In genomic region chr6:86383370-86383769, GRCm38 (mm10) we compare ENCODE assay signal across 27 mouse cellular contexts. TPM values are rescaled to one million over a fixed set of nuclear protein-coding genes. Genes with fewer than 3 reads are reported as not detected.
DNase-seq lines count a peak whose midpoint lies in the region; ATAC-seq and TF ChIP-seq lines count a peak whose summit lies in the region.
"Had no signal": no experiment of that assay in that cellular context is flagged by ENCODE, and none has a peak within 500 bp of the region (broad histone marks: within the 10 kb centered on the region; RNA-seq: fewer than 3 reads in every experiment).

No protein-coding gene starts in this region.

- H3K27ac ChIP-seq in heart, embryonic 10.5 days, result no peak overlapping the region
- H3K27ac ChIP-seq in liver, embryonic 13.5 days, result no peak overlapping the region
- H3K27ac ChIP-seq in liver, postnatal 0 days (ENCODE audit: low read depth), result no peak overlapping the region
- peak overlapping the region; percentile 12; the same call in 1 of the 2 replicates for H3K27ac ChIP-seq in MEL (ENCODE audit: control insufficient read depth, low read depth, low read length)
- H3K27ac ChIP-seq: embryonic facial prominence, embryonic 13.5 days; embryonic facial prominence, embryonic 15.5 days; forebrain, embryonic 13.5 days; forebrain, embryonic 15.5 days had no signal

- peaks cover 31% of the 10 kb centered on the region for H3K36me3 ChIP-seq in heart, embryonic 10.5 days
- H3K36me3 ChIP-seq in liver, embryonic 13.5 days, result peaks cover 31% of the 10 kb centered on the region
- peaks cover 18% of the 10 kb centered on the region for H3K36me3 ChIP-seq in liver, postnatal 0 days (replicated peaks; ENCODE audit: insufficient read depth, low read length)
- peaks cover 2 to 19% of the 10 kb centered on the region in 2 experiments for H3K36me3 ChIP-seq in MEL (ENCODE audit: control insufficient read depth in 1 of 2, insufficient read depth in 2 of 2, low read length in 2 of 2)

- H3K4me1 ChIP-seq in heart, embryonic 10.5 days, result peaks cover 4% of the 10 kb centered on the region; the same call in 1 of the 2 replicates
- H3K4me1 ChIP-seq in liver, embryonic 13.5 days (replicated peaks), result peaks cover 22% of the 10 kb centered on the region
- H3K4me1 ChIP-seq in liver, postnatal 0 days (ENCODE audit: insufficient read depth), result peaks cover 11% of the 10 kb centered on the region; the same call in 1 of the 2 replicates
- peaks cover 9 to 18% of the 10 kb centered on the region in 2 experiments for H3K4me1 ChIP-seq in MEL (ENCODE audit: control insufficient read depth in 1 of 2, insufficient read depth in 2 of 2, low read length in 2 of 2)
- H3K4me1 ChIP-seq: embryonic facial prominence, embryonic 13.5 days; embryonic facial prominence, embryonic 15.5 days; forebrain, embryonic 13.5 days; forebrain, embryonic 15.5 days had no signal

- WGBS in heart, embryonic 10.5 days, result 48% methylated on average over 16 of the region's 16 CpGs
- WGBS in liver, embryonic 13.5 days (ENCODE audit: insufficient replicate concordance), result 34% methylated on average over 16 of the region's 16 CpGs
- WGBS in liver, postnatal 0 days (ENCODE audit: insufficient replicate concordance), result 42% methylated on average over 16 of the region's 16 CpGs

- no peak overlapping the region for H3K9ac ChIP-seq in liver, embryonic 13.5 days
- H3K9ac ChIP-seq in liver, postnatal 0 days (replicated peaks), result no peak overlapping the region
- H3K9ac ChIP-seq in MEL (ENCODE audit: control insufficient read depth, low read depth, low read length, poor library complexity, severe bottlenecking), result no peak overlapping the region
- H3K9ac ChIP-seq: embryonic facial prominence, embryonic 13.5 days; embryonic facial prominence, embryonic 15.5 days; forebrain, embryonic 13.5 days; forebrain, embryonic 15.5 days; forebrain, postnatal 0 days had no signal

- TF ChIP-seq CTCF in liver, postnatal 0 days (IDR thresholded peaks at IDR 0.05; ENCODE audit: low read depth), result no peak
- no peak for TF ChIP-seq CTCF in MEL (IDR thresholded peaks at IDR 0.05 in 2 of 3, conservative IDR thresholded peaks at IDR 0.05 in 1 of 3; ENCODE audit: control insufficient read depth in 1 of 3, insufficient read depth in 1 of 3, low read depth in 2 of 3, low read length in 3 of 3, poor library complexity in 1 of 3, severe bottlenecking in 1 of 3)

- no peak overlapping the region for H3K4me3 ChIP-seq in heart, embryonic 10.5 days
- H3K4me3 ChIP-seq in liver, embryonic 13.5 days (replicated peaks), result no peak overlapping the region
- no peak overlapping the region for H3K4me3 ChIP-seq in liver, postnatal 0 days (ENCODE audit: low read depth, low read length)
- H3K4me3 ChIP-seq in MEL (ENCODE audit: control insufficient read depth in 1 of 2, insufficient read depth in 1 of 2, low read depth in 2 of 2, low read length in 2 of 2), result no peak overlapping the region
- H3K4me3 ChIP-seq: embryonic facial prominence, embryonic 13.5 days; embryonic facial prominence, embryonic 15.5 days; erythroblast, embryonic 14.5 days; forebrain, embryonic 13.5 days; forebrain, embryonic 15.5 days had no signal

- no peak for TF ChIP-seq RAD21 in MEL (IDR thresholded peaks at IDR 0.05; ENCODE audit: low read depth, low read length)

- H3K27me3 ChIP-seq in heart, embryonic 10.5 days (ENCODE audit: insufficient read depth, poor library complexity, severe bottlenecking), result no peaks in the 10 kb centered on the region
- H3K27me3 ChIP-seq in liver, embryonic 13.5 days, result no peaks in the 10 kb centered on the region
- no peaks in the 10 kb centered on the region for H3K27me3 ChIP-seq in liver, postnatal 0 days (ENCODE audit: insufficient read depth, low read length)
- no peaks in the 10 kb centered on the region for H3K27me3 ChIP-seq in MEL (ENCODE audit: control insufficient read depth in 1 of 2, insufficient read depth in 2 of 2, low read length in 2 of 2)
- H3K27me3 ChIP-seq: embryonic facial prominence, embryonic 13.5 days; embryonic facial prominence, embryonic 15.5 days; forebrain, embryonic 13.5 days; forebrain, embryonic 15.5 days had no signal

- no peak for TF ChIP-seq POLR2A in MEL (IDR thresholded peaks at IDR 0.05; ENCODE audit: control insufficient read depth in 1 of 2, insufficient read depth in 1 of 2, low read depth in 1 of 2, low read length in 2 of 2, poor library complexity in 1 of 2)

- H3K9me3 ChIP-seq in heart, embryonic 10.5 days, result no peaks in the 10 kb centered on the region
- H3K9me3 ChIP-seq in liver, embryonic 13.5 days (replicated peaks), result no peaks in the 10 kb centered on the region
- no peaks in the 10 kb centered on the region for H3K9me3 ChIP-seq in liver, postnatal 0 days (ENCODE audit: low read length)
- no peaks in the 10 kb centered on the region for H3K9me3 ChIP-seq in MEL (replicated peaks; ENCODE audit: insufficient read depth, low read length)
- H3K9me3 ChIP-seq: embryonic facial prominence, embryonic 13.5 days; embryonic facial prominence, embryonic 15.5 days; forebrain, embryonic 13.5 days; forebrain, embryonic 15.5 days; G1E had no signal

- intact Hi-C loops in heart, postnatal 36 days (cut with DNase I), result no loop called here

- TF ChIP-seq EP300 in liver, postnatal 0 days (IDR thresholded peaks at IDR 0.05; ENCODE audit: low read depth), result no peak
- no peak for TF ChIP-seq EP300 in MEL (IDR thresholded peaks at IDR 0.05; ENCODE audit: low read depth in 1 of 2, low read length in 2 of 2)

- DNase-seq in heart, embryonic 10.5 days (ENCODE audit: low spot score), result peak; percentile 63
- DNase-seq in heart, postnatal 36 days, result no peak
- no peak for DNase-seq in liver, embryonic 13.5 days
- no peak for DNase-seq in liver, postnatal 0 days
- DNase-seq in retina, postnatal 1 day, result peak; percentile 9
- no peak for DNase-seq in retina, embryonic 14.5 days (ENCODE audit: low spot score)
- DNase-seq in MEL (ENCODE audit: low read depth, low spot score), result no peak
- DNase-seq in thymus, adult 18-20 months, result no peak
- DNase-seq: adrenal gland, adult 8-10 months; adrenal gland, postnatal 25 days; cerebellum, adult 11 months; cerebellum, adult 18-20 months; cerebellum, adult 8-10 months; cerebellum, adult 9-11 months; cerebellum, postnatal 14 days; cerebellum, postnatal 36 days; embryo, embryonic 11 days; forebrain, postnatal 0 days had no signal

- H3K79me2 ChIP-seq in MEL (ENCODE audit: control insufficient read depth, insufficient read depth, low read length, poor library complexity), result no peaks in the 10 kb centered on the region; the same call in 1 of the 2 replicates

- ATAC-seq in liver, embryonic 13.5 days (ENCODE audit: low read depth), result peak; percentile 21; the same call in 1 of the 2 replicates
- ATAC-seq in liver, postnatal 0 days, result no peak
- ATAC-seq: forebrain, embryonic 13.5 days; forebrain, embryonic 15.5 days; forebrain, postnatal 0 days had no signal

- H3K4me2 ChIP-seq in liver, embryonic 13.5 days, result no peak overlapping the region
- H3K4me2 ChIP-seq in liver, postnatal 0 days (ENCODE audit: low read depth, low read length), result no peak overlapping the region
- H3K4me2 ChIP-seq: embryonic facial prominence, embryonic 13.5 days; embryonic facial prominence, embryonic 15.5 days; forebrain, embryonic 13.5 days; forebrain, embryonic 15.5 days had no signal

RNA-seq across cellular contexts. Expression of gene Snrpg, which starts 12.3 kb away (rescaled TPM):
- 410 and 487 TPM in 2 replicates for polyA plus RNA-seq in heart, embryonic 10.5 days (2016; fragmentation: Nextera tagmentation; extraction: Ambion mirVana)
- total RNA-seq in heart, postnatal 36 days (2021), result 10 to 100 TPM; 34.1 to 42.1 TPM
- polyA plus RNA-seq in liver, embryonic 13.5 days (2015; fragmentation: Nextera tagmentation; extraction: Ambion mirVana), result 407 and 475 TPM in 2 replicates
- 174 and 204 TPM in 2 replicates for polyA plus RNA-seq in liver, postnatal 0 days (2015; fragmentation: Nextera tagmentation; extraction: Ambion mirVana)
- total RNA-seq in MEL (2012; rRNA removed), result 748 and 796 TPM in 2 replicates
- polyA plus RNA-seq in MEL (2012; ENCODE audit: insufficient read depth in 1 of 2, insufficient read length in 2 of 2, low read depth in 1 of 2, low replicate concordance in 2 of 2, missing spikeins in 1 of 2), result 1,000 to 10,000 TPM in 1 of 2 experiments, 100 to 1,000 TPM in 1; 761 to 1,339 TPM

RNA-seq across cellular contexts. Expression of gene Pcyox1, which starts 13.6 kb away (rescaled TPM):
- 55.4 and 57.8 TPM in 2 replicates for polyA plus RNA-seq in heart, embryonic 10.5 days (2016; fragmentation: Nextera tagmentation; extraction: Ambion mirVana)
- total RNA-seq in heart, postnatal 36 days (2021), result 10 to 100 TPM; 74.9 to 92.7 TPM
- 38.1 and 51.3 TPM in 2 replicates for polyA plus RNA-seq in liver, embryonic 13.5 days (2015; fragmentation: Nextera tagmentation; extraction: Ambion mirVana)
- polyA plus RNA-seq in liver, postnatal 0 days (2015; fragmentation: Nextera tagmentation; extraction: Ambion mirVana), result 69.6 and 80.4 TPM in 2 replicates
- 16.0 and 18.3 TPM in 2 replicates for total RNA-seq in MEL (2012; rRNA removed)
- 10 to 100 TPM in 1 of 2 experiments, not detected in 1; 28.1 TPM for polyA plus RNA-seq in MEL (2012; ENCODE audit: insufficient read depth in 1 of 2, insufficient read length in 2 of 2, low read depth in 1 of 2, low replicate concordance in 2 of 2, missing spikeins in 1 of 2)

RNA-seq across cellular contexts. Expression of gene Fam136a, which starts 17.9 kb away (rescaled TPM):
- polyA plus RNA-seq in heart, embryonic 10.5 days (2016; fragmentation: Nextera tagmentation; extraction: Ambion mirVana), result 148 and 182 TPM in 2 replicates
- 10 to 100 TPM; 26.8 to 28.9 TPM for total RNA-seq in heart, postnatal 36 days (2021)
- 94.3 and 104 TPM in 2 replicates for polyA plus RNA-seq in liver, embryonic 13.5 days (2015; fragmentation: Nextera tagmentation; extraction: Ambion mirVana)
- 69.8 and 74.1 TPM in 2 replicates for polyA plus RNA-seq in liver, postnatal 0 days (2015; fragmentation: Nextera tagmentation; extraction: Ambion mirVana)
- 87.8 and 89.2 TPM in 2 replicates for total RNA-seq in MEL (2012; rRNA removed)
- polyA plus RNA-seq in MEL (2012; ENCODE audit: insufficient read depth in 1 of 2, insufficient read length in 2 of 2, low read depth in 1 of 2, low replicate concordance in 2 of 2, missing spikeins in 1 of 2), result 10 to 100 TPM in 1 of 2 experiments, not detected in 1; 53.0 TPM

RNA-seq across cellular contexts. Expression of gene Tia1, which starts 20.6 kb away (rescaled TPM):
- 144 and 177 TPM in 2 replicates for polyA plus RNA-seq in heart, embryonic 10.5 days (2016; fragmentation: Nextera tagmentation; extraction: Ambion mirVana)
- 10 to 100 TPM; 18.1 to 26.4 TPM for total RNA-seq in heart, postnatal 36 days (2021)
- polyA plus RNA-seq in liver, embryonic 13.5 days (2015; fragmentation: Nextera tagmentation; extraction: Ambion mirVana), result 26.4 and 31.0 TPM in 2 replicates
- polyA plus RNA-seq in liver, postnatal 0 days (2015; fragmentation: Nextera tagmentation; extraction: Ambion mirVana), result 15.2 and 17.2 TPM in 2 replicates
- total RNA-seq in MEL (2012; rRNA removed), result 20.5 and 21.5 TPM in 2 replicates
- polyA plus RNA-seq in MEL (2012; ENCODE audit: insufficient read depth in 1 of 2, insufficient read length in 2 of 2, low read depth in 1 of 2, low replicate concordance in 2 of 2, missing spikeins in 1 of 2), result 10 to 100 TPM in 1 of 2 experiments, not detected in 1; 25.3 TPM

RNA-seq across cellular contexts. Expression of gene Gm44790, which starts 43.1 kb away (rescaled TPM):
- polyA plus RNA-seq in heart, embryonic 10.5 days (2016; fragmentation: Nextera tagmentation; extraction: Ambion mirVana), result 1.1 TPM in 1 of 2 replicates, not detected in the other
- not detected for total RNA-seq in heart, postnatal 36 days (2021)
- polyA plus RNA-seq in liver, embryonic 13.5 days (2015; fragmentation: Nextera tagmentation; extraction: Ambion mirVana), result not detected in 2 replicates
- not detected in 2 replicates for polyA plus RNA-seq in liver, postnatal 0 days (2015; fragmentation: Nextera tagmentation; extraction: Ambion mirVana)
- 0.77 and 0.88 TPM in 2 replicates for total RNA-seq in MEL (2012; rRNA removed)
- under 1 TPM in 1 of 2 experiments, not detected in 1; 0.29 TPM for polyA plus RNA-seq in MEL (2012; ENCODE audit: insufficient read depth in 1 of 2, insufficient read length in 2 of 2, low read depth in 1 of 2, low replicate concordance in 2 of 2, missing spikeins in 1 of 2)
- total RNA-seq: adrenal gland, postnatal 25 days; common myeloid progenitor, adult 5-6 weeks; forebrain, postnatal 0 days had no signal
- polyA plus RNA-seq: C2C12; embryonic facial prominence, embryonic 11.5 days; embryonic facial prominence, embryonic 13.5 days; embryonic facial prominence, embryonic 15.5 days; erythroblast, embryonic 14.5 days; forebrain, embryonic 15.5 days had no signal

Comparison
In these comparisons a context has a peak if more than half of its experiments do, and no peak if none do; other contexts are left out.
1. DNase-seq: peak in heart, embryonic 10.5 days (single experiment) and retina, postnatal 1 day (single experiment); none in heart, postnatal 36 days (0 of 2), liver, embryonic 13.5 days (single experiment), liver, postnatal 0 days (single experiment), retina, embryonic 14.5 days (single experiment), MEL (single experiment) and thymus, adult 18-20 months (0 of 2).